Mouse (Mus musculus): Measurements from ENCODE around the gene Col6a5. TPM values are rescaled to one million over a fixed set of nuclear protein-coding genes. Genes with fewer than 3 reads are reported as not detected.

The Col6a5 gene
- total RNA-seq (2023): not detected

GRCm38 (mm10) chr9:105960533-105960932 is at the start of gene Col6a5:
TSS of gene Col6a5 (minus strand) at chr9:105960643.

GRCm38 (mm10) chr9:105827791-105828385 is 132.6 kb downstream of the Col6a5 start, which contains the start of gene Col6a6:
TSS of gene Col6a6 (minus strand) at chr9:105828160.

Other genes with a start within 250 kb of the Col6a5 start
- gene Col6a6, start 132.5 kb downstream of the Col6a5 start, total RNA-seq (2023): 2.0 TPM
- not detected for gene Col6a4, start 136.1 kb upstream of the Col6a5 start, total RNA-seq (2023)
- gene Glyctk, start 197.5 kb upstream of the Col6a5 start, total RNA-seq (2023): 6.5 TPM
- 122 TPM for gene Wdr82, start 210.3 kb upstream of the Col6a5 start, total RNA-seq (2023)
- gene Ppm1m, start 239.1 kb upstream of the Col6a5 start, total RNA-seq (2023): 40.6 TPM
- gene Twf2, start 242.5 kb upstream of the Col6a5 start, total RNA-seq (2023): 121 TPM

Data from CD8-positive naive resting alpha-beta T cell, adult 57 days (primary cell).